Mouse (Mus musculus): ENCODE results near the gene Gna11. TPM values are rescaled to one million over a fixed set of nuclear protein-coding genes. Genes with fewer than 3 reads are reported as not detected.

Gene Gna11
- 9.7 TPM for polyA plus RNA-seq (2017; shearing (Covaris generic))

DNA sequence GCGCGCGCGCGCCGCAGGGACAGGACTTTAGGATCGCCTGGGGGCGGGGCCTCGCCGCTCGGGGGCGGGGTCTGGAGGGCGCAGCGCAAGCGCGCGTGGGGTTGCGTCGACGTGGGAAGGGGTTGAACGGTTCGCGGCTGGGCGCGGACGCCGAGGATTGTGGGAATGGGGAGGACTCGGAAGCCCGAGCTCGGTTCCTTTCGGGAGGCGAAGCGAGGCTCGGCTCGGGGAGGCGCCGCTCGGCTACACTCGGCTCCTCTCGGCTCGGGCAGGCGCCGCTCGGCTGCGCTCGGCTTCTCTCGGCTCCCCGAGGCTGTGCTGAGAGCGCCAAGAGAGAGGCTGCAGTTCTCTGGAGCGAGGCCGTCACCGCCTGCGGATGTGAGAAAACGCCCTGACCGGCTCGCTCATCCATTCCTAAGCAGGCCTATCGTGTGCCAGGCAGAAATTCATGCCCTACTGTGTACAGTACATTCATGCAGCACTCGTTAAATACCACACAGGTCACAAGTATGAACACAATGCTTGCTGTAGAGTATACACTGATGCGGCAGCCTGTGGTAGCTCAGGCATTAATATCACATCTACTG is at the start of gene Gna11:
Gene Gna11 (minus strand): TSS at position 30 of the 587 bp plus-strand sequence.

DNA sequence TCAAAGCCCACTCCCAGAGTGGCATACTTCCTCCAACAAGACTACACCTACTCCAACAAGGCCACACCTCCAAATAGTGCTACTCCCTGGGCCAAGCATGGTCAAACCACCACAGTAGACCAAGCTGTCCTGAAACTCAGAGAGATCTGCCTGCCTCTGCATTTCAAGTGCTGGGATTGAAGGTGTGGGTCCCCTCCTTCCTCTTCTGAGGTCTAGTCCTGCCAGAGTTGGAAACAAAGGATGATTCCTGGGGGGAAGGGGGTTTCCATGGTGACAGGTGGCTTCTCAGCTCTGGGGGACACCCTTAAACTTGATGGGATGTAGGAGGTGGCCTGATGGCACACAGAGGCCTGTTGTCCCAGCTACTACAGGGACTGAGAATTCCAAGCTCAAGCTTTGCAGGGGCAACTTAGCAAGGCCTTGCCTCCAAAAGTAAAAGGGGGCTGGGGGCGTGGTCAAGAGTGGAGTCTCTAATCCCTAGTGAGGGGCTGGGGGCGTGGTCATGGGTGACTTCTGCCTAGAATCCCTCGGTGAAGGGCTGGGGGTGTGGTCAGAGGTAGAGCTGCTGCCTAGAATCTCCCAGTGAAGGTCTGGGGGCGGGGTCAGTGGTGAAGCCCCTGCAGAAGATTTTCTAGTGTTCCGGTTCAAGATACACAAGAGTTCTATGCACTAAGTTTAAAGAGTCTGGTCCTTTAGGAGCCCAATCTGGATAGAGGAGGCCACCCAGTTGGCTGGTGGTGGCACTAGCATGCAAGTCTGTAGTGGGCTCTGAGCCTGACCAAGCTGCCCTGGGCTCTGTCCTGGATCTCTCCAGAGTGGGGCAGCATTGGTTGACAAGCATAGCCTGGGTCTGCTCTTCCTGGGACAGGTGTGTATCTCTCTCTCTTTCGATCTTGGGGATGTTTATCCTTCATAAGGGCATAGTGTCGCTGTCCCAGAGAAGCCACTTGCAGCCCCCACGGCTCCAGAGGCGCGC is 29.4 kb upstream of the Gna11 start, which contains the start of gene Tle2:
Gene Tle2 (plus strand): TSS at position 481 of the 976 bp plus-strand sequence.

DNA sequence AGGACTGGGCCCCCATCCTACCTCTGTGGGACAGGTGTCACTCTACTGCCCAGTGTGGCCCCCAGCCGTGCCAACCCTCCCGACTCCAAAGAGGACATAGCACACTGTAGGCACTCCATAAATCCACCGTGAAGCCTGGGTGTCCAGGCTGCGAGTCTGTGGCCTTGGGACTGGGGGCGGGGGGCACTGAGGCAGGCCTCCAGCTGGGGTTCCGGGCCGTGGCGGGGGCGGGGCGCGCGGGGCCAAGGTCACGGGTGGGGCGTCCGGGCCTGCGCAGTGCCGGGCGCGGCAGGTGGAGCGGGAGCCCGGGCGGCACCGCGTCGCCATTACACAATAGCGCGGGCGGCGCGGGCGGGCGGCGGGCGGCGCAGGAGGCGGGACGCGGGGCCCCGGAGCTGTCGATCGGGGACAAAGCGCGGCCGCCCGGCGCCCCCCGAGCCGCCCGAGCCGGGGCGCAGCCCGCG is 14.2 kb upstream of the Gna11 start, which contains the start of gene Aes:
Gene Aes (plus strand): TSS at position 326 of the 464 bp plus-strand sequence.

DNA sequence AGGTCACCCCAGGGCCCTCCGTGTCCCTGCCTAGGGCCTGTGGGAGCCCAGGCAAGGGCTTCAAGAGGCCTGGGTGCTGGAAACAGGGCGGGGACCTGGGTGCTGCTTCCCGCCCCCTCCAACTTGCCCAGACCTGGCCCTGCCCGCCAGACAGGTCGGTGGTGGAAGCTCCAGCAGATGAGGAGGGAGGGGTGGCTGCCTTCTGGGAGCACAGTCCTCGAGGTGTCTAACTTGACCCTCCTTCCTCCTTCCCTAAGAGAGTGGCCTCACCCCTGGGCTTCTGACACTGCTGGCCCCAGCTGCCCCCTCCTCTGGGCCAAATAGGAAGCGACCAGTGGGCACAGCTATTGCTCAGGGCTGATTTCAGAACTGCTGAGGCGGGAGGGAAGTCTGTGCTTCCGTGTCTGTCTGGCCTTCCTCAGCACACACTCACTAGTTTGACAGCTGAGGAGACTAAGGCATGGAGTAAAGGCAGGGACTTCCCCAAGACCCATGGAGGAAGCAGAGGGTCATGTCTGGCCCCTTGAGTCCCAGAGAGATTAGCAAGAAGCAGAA is 20.9 kb downstream of the Gna11 start, which contains the start of gene Gna15:
Gene Gna15 (minus strand): TSS at position 175 of the 555 bp plus-strand sequence.

DNA sequence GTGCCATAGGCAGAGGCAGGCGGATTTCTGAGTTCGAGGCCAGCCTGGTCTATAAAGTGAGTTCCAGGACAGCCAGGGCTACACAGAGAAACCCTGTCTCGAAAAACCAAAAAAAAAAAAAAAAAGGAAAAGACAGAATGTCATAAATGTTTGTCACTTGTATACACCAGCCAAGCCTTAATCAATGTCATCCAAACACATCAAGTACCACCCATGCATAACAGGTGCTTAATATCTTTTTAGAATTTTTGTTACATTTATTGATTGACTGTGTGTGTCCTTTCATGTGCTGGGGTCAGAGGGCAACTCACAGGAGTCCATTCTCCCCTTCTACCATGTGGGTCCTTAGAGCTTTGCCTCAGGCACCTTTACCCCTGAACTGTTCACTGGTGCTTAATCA is 45.0 kb downstream of the Gna11 start, which contains the start of gene S1pr4:
Gene S1pr4 (minus strand): TSS at position 101 of the 400 bp plus-strand sequence.

GRCm38 (mm10) chr10:81496264-81496901 is 48.6 kb downstream of the Gna11 start, which contains the start of gene Ncln:
Gene Ncln (minus strand): TSS chr10:81496392.

DNA sequence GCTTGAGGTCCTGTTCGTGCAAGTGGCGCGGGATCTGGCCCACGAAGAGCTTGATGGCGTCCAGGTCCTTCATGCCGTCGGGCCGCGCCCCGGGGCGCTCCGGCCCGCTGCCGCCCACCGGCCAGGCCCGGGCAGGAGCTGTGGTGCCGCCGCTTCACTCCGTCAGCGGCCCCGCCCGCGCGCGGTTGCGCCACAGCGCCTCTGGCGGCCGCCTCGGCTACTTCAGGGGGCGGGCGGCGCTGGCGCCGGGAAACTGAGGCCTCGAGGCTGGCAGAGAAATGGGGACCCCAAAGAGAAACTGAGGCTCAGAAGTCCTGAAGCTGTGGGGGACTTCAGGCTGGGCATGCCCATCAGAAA is 62.5 kb downstream of the Gna11 start, which contains the start of gene Celf5:
Gene Celf5 (minus strand): TSS at position 177 of the 357 bp plus-strand sequence.

Other genes starting within 250 kb of the Gna11 start
- 70.7 TPM for gene Cactin, start 224.1 kb downstream of the Gna11 start, polyA plus RNA-seq (2017; shearing (Covaris generic))
- 43.5 TPM for gene Tbxa2r, start 216.5 kb downstream of the Gna11 start, polyA plus RNA-seq (2017; shearing (Covaris generic))
- not detected for gene Gipc3, start 201.9 kb downstream of the Gna11 start, polyA plus RNA-seq (2017; shearing (Covaris generic))
- gene Hmg20b, start 194.7 kb downstream of the Gna11 start, polyA plus RNA-seq (2017; shearing (Covaris generic)), result 26.7 TPM
- 4.4 TPM for gene Mfsd12, start 187.7 kb downstream of the Gna11 start, polyA plus RNA-seq (2017; shearing (Covaris generic))
- 0.62 TPM for gene 4930404N11Rik, start 179.4 kb downstream of the Gna11 start, polyA plus RNA-seq (2017; shearing (Covaris generic))
- 40.3 TPM for gene Fzr1, start 166.7 kb downstream of the Gna11 start, polyA plus RNA-seq (2017; shearing (Covaris generic))
- gene Dohh, start 160.8 kb downstream of the Gna11 start, polyA plus RNA-seq (2017; shearing (Covaris generic)), result 50.0 TPM
- gene Gm48551, start 160.7 kb downstream of the Gna11 start, polyA plus RNA-seq (2017; shearing (Covaris generic)), result 2.8 TPM
- gene Gm48552, start 156.2 kb downstream of the Gna11 start, polyA plus RNA-seq (2017; shearing (Covaris generic)), result 0.90 TPM
- 1.7 TPM for gene Smim24, start 152.1 kb downstream of the Gna11 start, polyA plus RNA-seq (2017; shearing (Covaris generic))
- gene Nfic, start 89.6 kb downstream of the Gna11 start, polyA plus RNA-seq (2017; shearing (Covaris generic)), result 16.5 TPM
- gene Celf5, start 62.5 kb downstream of the Gna11 start, polyA plus RNA-seq (2017; shearing (Covaris generic)), result not detected
- gene Ncln, start 48.8 kb downstream of the Gna11 start, polyA plus RNA-seq (2017; shearing (Covaris generic)), result 154 TPM
- 94.7 TPM for gene S1pr4, start 45.1 kb downstream of the Gna11 start, polyA plus RNA-seq (2017; shearing (Covaris generic))
- gene Gna15, start 21.0 kb downstream of the Gna11 start, polyA plus RNA-seq (2017; shearing (Covaris generic)), result 3.3 TPM
- 989 TPM for gene Aes, start 14.3 kb upstream of the Gna11 start, polyA plus RNA-seq (2017; shearing (Covaris generic))
- 0.93 TPM for gene Tle2, start 29.4 kb upstream of the Gna11 start, polyA plus RNA-seq (2017; shearing (Covaris generic))
- 2.5 TPM for gene Tle6, start 55.9 kb upstream of the Gna11 start, polyA plus RNA-seq (2017; shearing (Covaris generic))
- 1.6 TPM for gene BC025920, start 61.1 kb upstream of the Gna11 start, polyA plus RNA-seq (2017; shearing (Covaris generic))
- gene Sirt6, start 82.6 kb upstream of the Gna11 start, polyA plus RNA-seq (2017; shearing (Covaris generic)), result 10.4 TPM
- 2.6 TPM for gene Ankrd24, start 83.3 kb upstream of the Gna11 start, polyA plus RNA-seq (2017; shearing (Covaris generic))
- gene Gm10778, start 103.9 kb upstream of the Gna11 start, polyA plus RNA-seq (2017; shearing (Covaris generic)), result 2.4 TPM
- 15.6 TPM for gene Zfp433, start 159.6 kb upstream of the Gna11 start, polyA plus RNA-seq (2017; shearing (Covaris generic))
- 7.0 TPM for gene Gm3055, start 226.0 kb upstream of the Gna11 start, polyA plus RNA-seq (2017; shearing (Covaris generic))

Data from naive thymus-derived CD4-positive, alpha-beta T cell, adult 5 months (primary cell).